Mouse (Mus musculus): ENCODE data around the gene Gm44790. TPM values are rescaled to one million over a fixed set of nuclear protein-coding genes. Genes with fewer than 3 reads are reported as not detected.
"Not testable (repeated sequence)": the region's sequence is repeated elsewhere in the genome, so short reads cannot be mapped to it uniquely, and the experiment has no call there.

Gene Gm44790
- total RNA-seq (2021) = not detected
- long read RNA-seq, experiment 1, partial matches to known transcripts = 0 of 1 reads
- long read RNA-seq, experiment 1, other reads (novel, unspliced or antisense) = 1 of 1 reads
- long read RNA-seq, experiment 2 = 0 reads

GRCm38 (mm10) chr6:86426358-86426757, at the start of gene Gm44790:
Gm44790 (plus strand) TSS chr6:86426658.
- DNase-seq = no peak
- intact Hi-C loops (cut with DNase I) = no loop called here

- intact Hi-C loops (cut with DNase I) = no loop called here
- DNase-seq = no peak
Observed at GRCm38 (mm10) chr6:86378341-86378740, 48.1 kb upstream of the Gm44790 start.

- intact Hi-C loops (cut with DNase I); DNase-seq: not testable (repeated sequence)
Observed at GRCm38 (mm10) chr6:86380112-86380511, 46.3 kb upstream of the Gm44790 start.

GRCm38 (mm10) chr6:86382551-86382950, 43.9 kb upstream of the Gm44790 start:
- DNase-seq = no peak
- intact Hi-C loops (cut with DNase I) = no loop called here

GRCm38 (mm10) chr6:86383370-86383769, 43.1 kb upstream of the Gm44790 start:
- no peak for DNase-seq
- intact Hi-C loops (cut with DNase I) = no loop called here

GRCm38 (mm10) chr6:86384692-86385091, 41.8 kb upstream of the Gm44790 start:
- no peak for DNase-seq
- intact Hi-C loops (cut with DNase I) = no loop called here

GRCm38 (mm10) chr6:86385362-86386104, 40.9 kb upstream of the Gm44790 start:
- DNase-seq = no peak

GRCm38 (mm10) chr6:86387313-86387712, 39.1 kb upstream of the Gm44790 start:
- no peak for DNase-seq
- intact Hi-C loops (cut with DNase I) = no loop called here

More at GRCm38 (mm10) chr6:86385362-86386104, 40.9 kb upstream of the Gm44790 start:
- intact Hi-C loops (cut with DNase I) = no loop called here

- intact Hi-C loops (cut with DNase I) = no loop called here
- no peak for DNase-seq
Observed at GRCm38 (mm10) chr6:86388461-86388860, 38.0 kb upstream of the Gm44790 start.

GRCm38 (mm10) chr6:86391326-86391725, 35.1 kb upstream of the Gm44790 start:
- DNase-seq = no peak
- intact Hi-C loops (cut with DNase I) = no loop called here

- DNase-seq = no peak
- intact Hi-C loops (cut with DNase I) = no loop called here
Observed at GRCm38 (mm10) chr6:86393187-86393586, 33.3 kb upstream of the Gm44790 start.

- no peak for DNase-seq
- intact Hi-C loops (cut with DNase I) = no loop called here
Observed at GRCm38 (mm10) chr6:86394078-86394720, 32.3 kb upstream of the Gm44790 start.

GRCm38 (mm10) chr6:86395021-86395420, 31.4 kb upstream of the Gm44790 start:
- intact Hi-C loops (cut with DNase I) = loop anchor here (5.0 kb wide), 1 partner anchor 253 kb away; no protein-coding TSS in a partner anchor

GRCm38 (mm10) chr6:86395969-86396368, 30.5 kb upstream of the Gm44790 start:
- DNase-seq = no peak
- intact Hi-C loops (cut with DNase I) = loop anchor here (2.0 to 5.0 kb wide), 2 partner anchors 31 to 254 kb away; partner anchors contain the start of gene Fam136a

More at GRCm38 (mm10) chr6:86395021-86395420, 31.4 kb upstream of the Gm44790 start:
- no peak for DNase-seq

- DNase-seq = peak; percentile 90 to 91
- intact Hi-C loops (cut with DNase I) = loop anchor here (2.0 to 5.0 kb wide), 2 partner anchors 32 to 254 kb away; partner anchors contain the start of gene Fam136a
Observed at GRCm38 (mm10) chr6:86396581-86397256, 29.7 kb upstream of the Gm44790 start, which contains the start of gene Pcyox1. Pcyox1 (minus strand) TSS chr6:86397154.

GRCm38 (mm10) chr6:86397257-86397980, 29.0 kb upstream of the Gm44790 start:
- no peak for DNase-seq
- intact Hi-C loops (cut with DNase I) = loop anchor here (2.0 to 5.0 kb wide), 2 partner anchors 33 to 255 kb away; partner anchors contain the start of gene Fam136a

- DNase-seq = no peak
- intact Hi-C loops (cut with DNase I) = loop anchor here (5.0 kb wide), 1 partner anchor 257 kb away; no protein-coding TSS in a partner anchor
Observed at GRCm38 (mm10) chr6:86398986-86399385, 27.5 kb upstream of the Gm44790 start.

GRCm38 (mm10) chr6:86399995-86400394, 26.5 kb upstream of the Gm44790 start:
- DNase-seq = no peak
- intact Hi-C loops (cut with DNase I) = loop anchor here (5.0 kb wide), 2 partner anchors 258 to 273 kb away; no protein-coding TSS in a partner anchor

- DNase-seq = peak; percentile 65 to 79
- intact Hi-C loops (cut with DNase I) = loop anchor here (5.0 kb wide), 1 partner anchor 274 kb away; no protein-coding TSS in a partner anchor
Observed at GRCm38 (mm10) chr6:86400972-86401371, 25.5 kb upstream of the Gm44790 start.
